Mouse (Mus musculus): ENCODE results near the gene Rnf148.

The Rnf148 gene

DNA sequence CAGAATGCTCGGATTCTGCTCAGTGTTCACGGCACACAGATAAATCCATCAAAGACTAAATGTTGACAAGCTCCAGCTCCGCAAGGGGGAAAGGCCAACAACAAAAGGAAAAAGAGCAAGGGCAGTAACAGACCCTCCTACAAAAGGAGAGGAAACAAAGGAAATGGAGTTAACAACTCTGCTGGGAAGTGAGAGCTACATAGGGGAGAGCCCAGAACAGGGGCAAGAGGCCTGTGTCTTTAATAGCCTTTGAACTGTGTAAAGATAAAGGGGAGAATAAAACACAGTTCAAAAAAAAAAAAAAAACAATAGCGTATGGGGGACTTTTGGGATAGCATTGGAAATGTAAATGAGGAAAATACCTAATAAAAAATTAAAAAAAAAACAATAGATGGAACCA lies 24.5 kb downstream of the Rnf148 start:
- TF ChIP-seq POU5F1 (IDR thresholded peaks at IDR 0.05; ENCODE audit: borderline replicate concordance, low read length) (no peak), NANOG (IDR thresholded peaks at IDR 0.05; ENCODE audit: borderline replicate concordance, low read length) (no peak), CTCF (conservative IDR thresholded peaks at IDR 0.05; ENCODE audit: low read length) (no peak)
- no peaks in the 10 kb centered on the region for H3K27me3 ChIP-seq (ENCODE audit: insufficient read depth, low read length)
- no peaks in the 10 kb centered on the region for H3K36me3 ChIP-seq (ENCODE audit: insufficient read depth, low read length)
- no peak overlapping the region for H3K4me3 ChIP-seq (replicated peaks; ENCODE audit: low read length)
- no peaks in the 10 kb centered on the region for H3K9me3 ChIP-seq (ENCODE audit: low read length)
- no peaks in the 10 kb centered on the region for H3K4me1 ChIP-seq (replicated peaks; ENCODE audit: low read depth, low read length)
